In the genomic region with DNA sequence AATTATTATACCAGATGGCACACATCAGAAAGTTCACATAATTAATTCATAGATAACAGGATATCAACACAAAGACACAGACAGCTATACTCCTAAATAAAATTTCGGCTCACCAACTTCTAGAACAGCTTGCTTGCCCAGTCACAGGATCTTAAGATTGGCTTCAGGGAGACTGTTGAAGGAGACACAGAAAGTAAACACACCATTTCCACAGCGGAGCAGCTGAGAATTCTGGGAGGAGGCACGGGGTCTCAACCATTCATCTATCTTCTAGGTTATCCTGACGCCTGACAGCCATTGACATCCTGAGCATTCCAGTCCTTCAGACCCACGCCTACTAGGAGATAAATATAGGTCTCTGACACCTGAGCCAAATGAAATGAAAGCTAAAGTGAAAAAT, we compare ENCODE assay signal across 8 mouse cellular contexts. TPM values are rescaled to one million over a fixed set of nuclear protein-coding genes. Genes with fewer than 3 reads are reported as not detected.
A peak's percentile ranks its signal among the peaks of the same experiment; 100 is the strongest.
DNase-seq lines count a peak whose midpoint lies in the region; ATAC-seq and TF ChIP-seq lines count a peak whose summit lies in the region.

TSS of gene Cd36 (minus strand) at position 204 of the 400 bp plus-strand sequence.

- WGBS in forebrain, embryonic 15.5 days = 62% methylated on average over 5 of the region's 5 CpGs
- WGBS in forebrain, embryonic 12.5 days = 69% methylated on average over 5 of the region's 5 CpGs
- WGBS in cerebellum, adult 2 months = 72% methylated on average over 5 of the region's 5 CpGs

- no peak within 1 kb of the TSS for H3K4me3 ChIP-seq in forebrain, embryonic 15.5 days
- no peak within 1 kb of the TSS for H3K4me3 ChIP-seq in forebrain, embryonic 12.5 days (replicated peaks)
- H3K4me3 ChIP-seq in cerebellum, adult 2 months (replicated peaks; ENCODE audit: insufficient read depth, low read depth, low read length) = no peak within 1 kb of the TSS

- no peaks in the 10 kb centered on the region for H3K9me3 ChIP-seq in forebrain, embryonic 15.5 days
- no peaks in the 10 kb centered on the region for H3K9me3 ChIP-seq in forebrain, embryonic 12.5 days

- no peak for TF ChIP-seq CTCF in cerebellum, adult 2 months (IDR thresholded peaks at IDR 0.05; ENCODE audit: borderline replicate concordance, insufficient read depth, low read depth, low read length)

- H3K27me3 ChIP-seq in forebrain, embryonic 15.5 days = no peaks in the 10 kb centered on the region
- no peaks in the 10 kb centered on the region for H3K27me3 ChIP-seq in forebrain, embryonic 12.5 days
- no peaks in the 10 kb centered on the region for H3K27me3 ChIP-seq in cerebellum, adult 2 months (ENCODE audit: control insufficient read depth, insufficient read depth, low read length)

- ATAC-seq in forebrain, embryonic 15.5 days (replicated peaks) = 0 out of 2 replicates have a peak, but pooled peaks have one; percentile 16
- no peak for ATAC-seq in forebrain, embryonic 12.5 days (ENCODE audit: low FRiP score)
- ATAC-seq in megakaryocyte-erythroid progenitor cell, adult 5-6 weeks (replicated peaks; ENCODE audit: low FRiP score, low TSS enrichment, poor library complexity, severe bottlenecking) = 0 out of 2 replicates have a peak, but pooled peaks have one; percentile 37

- no peaks in the 10 kb centered on the region for H3K36me3 ChIP-seq in forebrain, embryonic 15.5 days
- H3K36me3 ChIP-seq in forebrain, embryonic 12.5 days (replicated peaks) = no peaks in the 10 kb centered on the region

- H3K9ac ChIP-seq in forebrain, embryonic 15.5 days (replicated peaks) = no peak within 1 kb of the TSS
- H3K9ac ChIP-seq in forebrain, embryonic 12.5 days = no peak within 1 kb of the TSS

- H3K4me2 ChIP-seq in forebrain, embryonic 15.5 days (replicated peaks) = no peak within 1 kb of the TSS
- no peak within 1 kb of the TSS for H3K4me2 ChIP-seq in forebrain, embryonic 12.5 days

- no peak for DNase-seq in gastrocnemius, postnatal 4 days (ENCODE audit: low spot score in 2 of 2)
- DNase-seq in kidney, adult 9 months = peak; percentile 39
- no peak for DNase-seq in cerebellum, adult 2 months
- DNase-seq in layer of hippocampus, adult 8-10 months (ENCODE audit: low spot score in 2 of 2) = no peak
- no peak for DNase-seq in cerebellum, adult 8-10 months

- H3K4me1 ChIP-seq in forebrain, embryonic 15.5 days = no peaks in the 10 kb centered on the region
- H3K4me1 ChIP-seq in forebrain, embryonic 12.5 days = no peaks in the 10 kb centered on the region
- no peaks in the 10 kb centered on the region for H3K4me1 ChIP-seq in cerebellum, adult 2 months (ENCODE audit: control insufficient read depth, insufficient read depth, low read length)

- TF ChIP-seq POLR2A in cerebellum, adult 2 months (IDR thresholded peaks at IDR 0.05; ENCODE audit: borderline replicate concordance, insufficient read depth, low read length) = no peak

- no peak within 1 kb of the TSS for H3K27ac ChIP-seq in forebrain, embryonic 15.5 days (replicated peaks)
- no peak within 1 kb of the TSS for H3K27ac ChIP-seq in forebrain, embryonic 12.5 days
- no peak within 1 kb of the TSS for H3K27ac ChIP-seq in cerebellum, adult 2 months (ENCODE audit: insufficient read depth, low read length)

RNA-seq across cellular contexts. Expression of gene Cd36, which starts in this region (rescaled TPM):
- polyA plus RNA-seq in forebrain, embryonic 15.5 days (2015; fragmentation: Nextera tagmentation; extraction: Ambion mirVana) = 0.66 and 0.96 TPM in 2 replicates
- polyA plus RNA-seq in forebrain, embryonic 12.5 days (2016; fragmentation: Nextera tagmentation; extraction: Ambion mirVana) = 0.87 and 1.2 TPM in 2 replicates
- total RNA-seq in gastrocnemius, postnatal 4 days (2021) = 100 to 1,000 TPM; 395 to 448 TPM
- 2.8 and 4.1 TPM in 2 replicates for total RNA-seq in megakaryocyte-erythroid progenitor cell, adult 5-6 weeks (2014; fragmentation: Nextera tagmentation)
- 8.0 and 8.9 TPM in 2 replicates for total RNA-seq in megakaryocyte-erythroid progenitor cell, adult 5-6 weeks (2017)
- polyA plus RNA-seq in cerebellum, adult 2 months (2012; rRNA removed) = 0.35 and 0.38 TPM in 2 replicates
- total RNA-seq in layer of hippocampus, adult 8-10 months (2022) = 10 to 100 TPM in 1 of 4 experiments, 1 to 10 TPM in 3; 3.9 to 14.9 (median 6.9) TPM

Comparison
In these comparisons a context has a peak if more than half of its experiments do, and no peak if none do; other contexts are left out.
1. RNA of gene Cd36 (total RNA-seq): 395 to 448 TPM in gastrocnemius, postnatal 4 days; 3.9 to 14.9 TPM in layer of hippocampus, adult 8-10 months and 2.8 to 8.9 TPM in megakaryocyte-erythroid progenitor cell, adult 5-6 weeks; every median in the first group is over 10 times any median in the second.
2. Peak in ATAC-seq in forebrain, embryonic 15.5 days; RNA of the gene not detected or under 1 TPM.